Mouse (Mus musculus): ENCODE measurements around the gene Pcbp4. TPM values are rescaled to one million over a fixed set of nuclear protein-coding genes. Genes with fewer than 3 reads are reported as not detected.

Pcbp4 gene
- polyA plus RNA-seq, 1 experiment: 21.1 TPM

- H3K27me3 ChIP-seq (ENCODE audit: control insufficient read depth, insufficient read depth, low read length): peaks cover 6% of the 10 kb centered on the region; the same call in 1 of the 2 replicates
- 1% methylated on average over 3 of the region's 3 CpGs for WGBS
- no peak overlapping the region for H3K4me3 ChIP-seq (ENCODE audit: low read depth, low read length)
- TF ChIP-seq POLR2A (IDR thresholded peaks at IDR 0.05; ENCODE audit: low read depth, low read length): no peak
- peak; percentile 78; the same call in 1 of the 2 replicates for TF ChIP-seq CTCF (IDR thresholded peaks at IDR 0.05; ENCODE audit: extremely low read depth, insufficient read length, insufficient replicate concordance, low read depth, low read length)
- no peak overlapping the region for H3K27ac ChIP-seq (ENCODE audit: insufficient read depth, low read depth, low read length)
- H3K4me1 ChIP-seq (ENCODE audit: control insufficient read depth, insufficient read depth, insufficient read length, low read length): no peaks in the 10 kb centered on the region
- H3K36me3 ChIP-seq (ENCODE audit: control insufficient read depth, insufficient read depth, low read length): no peaks in the 10 kb centered on the region
These were observed 31.3 kb upstream of the Pcbp4 start for GRCm38 (mm10) chr9:106421865-106422160.

DNA sequence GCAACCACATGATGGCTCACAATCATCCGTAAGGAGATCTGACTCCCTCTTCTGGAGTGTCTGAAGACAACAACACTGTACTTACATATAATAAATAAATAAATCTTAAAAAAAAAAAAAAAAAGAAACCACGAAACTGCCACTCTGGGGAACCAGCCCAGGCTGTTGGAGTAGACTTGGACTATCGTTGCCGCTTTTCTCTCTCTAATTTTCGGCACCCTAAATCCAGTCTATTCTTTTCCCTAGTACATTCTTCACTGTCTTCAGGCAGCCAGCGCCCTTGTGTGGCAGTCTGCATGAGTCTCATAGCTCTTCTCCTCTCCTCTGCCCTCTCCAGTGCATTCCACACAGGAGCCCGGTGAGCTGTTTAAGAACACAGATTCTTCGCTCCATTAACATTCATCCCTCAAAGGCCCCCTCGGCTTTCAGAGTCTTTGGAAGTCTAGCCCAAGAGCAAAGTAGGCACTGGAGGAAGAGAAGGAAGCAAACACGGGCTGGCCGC, 24.3 kb upstream of the Pcbp4 start:
- TF ChIP-seq CTCF (IDR thresholded peaks at IDR 0.05; ENCODE audit: extremely low read depth, insufficient read length, insufficient replicate concordance, low read depth, low read length): no peak
- TF ChIP-seq POLR2A (IDR thresholded peaks at IDR 0.05; ENCODE audit: low read depth, low read length): no peak
- Histone ChIP-seq H3K4me3 (ENCODE audit: low read depth, low read length) (peak overlapping the region; percentile 86), H3K4me1 (ENCODE audit: control insufficient read depth, insufficient read depth, insufficient read length, low read length) (peaks cover 24% of the 10 kb centered on the region), H3K36me3 (ENCODE audit: control insufficient read depth, insufficient read depth, low read length) (peaks cover 25% of the 10 kb centered on the region), H3K27me3 (ENCODE audit: control insufficient read depth, insufficient read depth, low read length) (no peaks in the 10 kb centered on the region), H3K27ac (ENCODE audit: insufficient read depth, low read depth, low read length) (peak overlapping the region; percentile 65)
- 3% methylated on average over 11 of the region's 11 CpGs for WGBS

GRCm38 (mm10) chr9:106429221-106430014, 23.7 kb upstream of the Pcbp4 start, which contains the start of gene Rpl29:
TSS of gene Rpl29 (plus strand) at chr9:106429454.
- peak; percentile 72; the same call in 1 of the 2 replicates for TF ChIP-seq POLR2A (IDR thresholded peaks at IDR 0.05; ENCODE audit: low read depth, low read length)
- no peak for TF ChIP-seq CTCF (IDR thresholded peaks at IDR 0.05; ENCODE audit: extremely low read depth, insufficient read length, insufficient replicate concordance, low read depth, low read length)
- Histone ChIP-seq H3K27me3 (ENCODE audit: control insufficient read depth, insufficient read depth, low read length) (no peaks in the 10 kb centered on the region), H3K27ac (ENCODE audit: insufficient read depth, low read depth, low read length) (peak within 1 kb of the TSS; percentile 69), H3K36me3 (ENCODE audit: control insufficient read depth, insufficient read depth, low read length) (peaks cover 29% of the 10 kb centered on the region), H3K4me1 (ENCODE audit: control insufficient read depth, insufficient read depth, insufficient read length, low read length) (peaks cover 29% of the 10 kb centered on the region), H3K4me3 (ENCODE audit: low read depth, low read length) (peak within 1 kb of the TSS; percentile 86)
- WGBS: under 1% methylated on average over 55 of the region's 55 CpGs

GRCm38 (mm10) chr9:106430015-106430264, 23.2 kb upstream of the Pcbp4 start:
- TF ChIP-seq POLR2A (IDR thresholded peaks at IDR 0.05; ENCODE audit: low read depth, low read length): no peak
- TF ChIP-seq CTCF (IDR thresholded peaks at IDR 0.05; ENCODE audit: extremely low read depth, insufficient read length, insufficient replicate concordance, low read depth, low read length): no peak
- H3K36me3 ChIP-seq (ENCODE audit: control insufficient read depth, insufficient read depth, low read length): peaks cover 33% of the 10 kb centered on the region
- H3K4me1 ChIP-seq (ENCODE audit: control insufficient read depth, insufficient read depth, insufficient read length, low read length): peaks cover 31% of the 10 kb centered on the region
- no peaks in the 10 kb centered on the region for H3K27me3 ChIP-seq (ENCODE audit: control insufficient read depth, insufficient read depth, low read length)
- under 1% methylated on average over 4 of the region's 4 CpGs for WGBS
- H3K4me3 ChIP-seq (ENCODE audit: low read depth, low read length): peak overlapping the region; percentile 86
- peak overlapping the region; percentile 69 for H3K27ac ChIP-seq (ENCODE audit: insufficient read depth, low read depth, low read length)

DNA sequence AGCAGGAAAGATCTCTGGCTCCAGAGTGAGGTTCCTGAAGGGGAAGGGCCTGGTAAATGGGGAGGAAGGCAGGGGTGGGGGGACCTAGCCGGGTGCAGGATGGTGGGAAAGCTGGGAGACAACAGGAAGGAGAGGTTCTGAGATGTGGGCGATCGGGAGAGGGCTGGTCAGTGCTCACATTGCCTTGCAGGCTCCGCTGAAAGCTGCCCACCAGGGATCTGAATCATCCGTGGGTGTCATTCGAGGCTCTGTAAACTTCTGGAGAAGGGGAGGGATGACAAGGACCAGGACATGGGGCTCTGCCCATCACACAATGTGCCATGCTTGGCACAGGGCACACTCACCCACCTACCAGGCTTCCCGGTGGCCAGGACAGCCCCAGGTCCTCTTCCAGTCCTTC, 19.7 kb upstream of the Pcbp4 start:
- Histone ChIP-seq H3K4me3 (ENCODE audit: low read depth, low read length) (peak overlapping the region; percentile 5; the same call in 1 of the 2 replicates), H3K36me3 (ENCODE audit: control insufficient read depth, insufficient read depth, low read length) (peaks cover 35% of the 10 kb centered on the region), H3K4me1 (ENCODE audit: control insufficient read depth, insufficient read depth, insufficient read length, low read length) (peaks cover 53% of the 10 kb centered on the region), H3K27ac (ENCODE audit: insufficient read depth, low read depth, low read length) (peak overlapping the region; percentile 57), H3K27me3 (ENCODE audit: control insufficient read depth, insufficient read depth, low read length) (no peaks in the 10 kb centered on the region)
- 44% methylated on average over 7 of the region's 7 CpGs for whole genome bisulfite sequencing
- TF ChIP-seq CTCF (IDR thresholded peaks at IDR 0.05; ENCODE audit: extremely low read depth, insufficient read length, insufficient replicate concordance, low read depth, low read length) (no peak), POLR2A (IDR thresholded peaks at IDR 0.05; ENCODE audit: low read depth, low read length) (no peak)

GRCm38 (mm10) chr9:106436566-106436965, 16.5 kb upstream of the Pcbp4 start:
- no peaks in the 10 kb centered on the region for H3K27me3 ChIP-seq (ENCODE audit: control insufficient read depth, insufficient read depth, low read length)
- H3K4me3 ChIP-seq (ENCODE audit: low read depth, low read length): peak overlapping the region; percentile 53
- H3K4me1 ChIP-seq (ENCODE audit: control insufficient read depth, insufficient read depth, insufficient read length, low read length): peaks cover 49% of the 10 kb centered on the region
- WGBS: 56% methylated on average over 9 of the region's 9 CpGs
- H3K27ac ChIP-seq (ENCODE audit: insufficient read depth, low read depth, low read length): peak overlapping the region; percentile 79
- H3K36me3 ChIP-seq (ENCODE audit: control insufficient read depth, insufficient read depth, low read length): peaks cover 28% of the 10 kb centered on the region
- no peak for TF ChIP-seq POLR2A (IDR thresholded peaks at IDR 0.05; ENCODE audit: low read depth, low read length)
- TF ChIP-seq CTCF (IDR thresholded peaks at IDR 0.05; ENCODE audit: extremely low read depth, insufficient read length, insufficient replicate concordance, low read depth, low read length): no peak

DNA sequence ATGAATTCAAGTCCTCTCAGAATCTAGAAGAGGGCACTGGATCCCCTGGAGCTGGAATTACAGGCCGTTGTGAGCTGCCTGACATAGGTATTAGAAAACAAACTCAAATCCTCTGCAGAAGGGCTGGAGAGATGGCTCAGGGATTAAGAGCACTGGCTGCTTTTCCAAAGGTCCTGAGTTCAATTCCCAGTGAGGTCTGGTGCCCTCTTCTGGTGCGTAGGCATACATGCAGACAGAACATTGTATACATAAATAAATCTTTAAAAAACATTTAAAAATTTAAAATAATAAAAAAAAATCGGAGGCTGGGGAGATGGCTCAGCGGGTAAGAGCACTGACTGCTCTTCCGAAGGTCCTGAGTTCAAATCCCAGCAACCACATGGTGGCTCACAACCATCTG, 10.4 kb upstream of the Pcbp4 start:
- Histone ChIP-seq H3K4me1 (ENCODE audit: control insufficient read depth, insufficient read depth, insufficient read length, low read length) (peaks cover 22% of the 10 kb centered on the region), H3K27ac (ENCODE audit: insufficient read depth, low read depth, low read length) (no peak overlapping the region), H3K36me3 (ENCODE audit: control insufficient read depth, insufficient read depth, low read length) (no peaks in the 10 kb centered on the region), H3K4me3 (ENCODE audit: low read depth, low read length) (no peak overlapping the region), H3K27me3 (ENCODE audit: control insufficient read depth, insufficient read depth, low read length) (no peaks in the 10 kb centered on the region)
- WGBS: 79% methylated on average over 5 of the region's 5 CpGs
- no peak for TF ChIP-seq CTCF (IDR thresholded peaks at IDR 0.05; ENCODE audit: extremely low read depth, insufficient read length, insufficient replicate concordance, low read depth, low read length)
- TF ChIP-seq POLR2A (IDR thresholded peaks at IDR 0.05; ENCODE audit: low read depth, low read length): no peak
